Mouse (Mus musculus): ENCODE data around the gene Ushbp1.
"Not testable (repeated sequence)": the region's sequence is repeated elsewhere in the genome, so short reads cannot be mapped to it uniquely, and the experiment has no call there.

Ushbp1 gene

DNA sequence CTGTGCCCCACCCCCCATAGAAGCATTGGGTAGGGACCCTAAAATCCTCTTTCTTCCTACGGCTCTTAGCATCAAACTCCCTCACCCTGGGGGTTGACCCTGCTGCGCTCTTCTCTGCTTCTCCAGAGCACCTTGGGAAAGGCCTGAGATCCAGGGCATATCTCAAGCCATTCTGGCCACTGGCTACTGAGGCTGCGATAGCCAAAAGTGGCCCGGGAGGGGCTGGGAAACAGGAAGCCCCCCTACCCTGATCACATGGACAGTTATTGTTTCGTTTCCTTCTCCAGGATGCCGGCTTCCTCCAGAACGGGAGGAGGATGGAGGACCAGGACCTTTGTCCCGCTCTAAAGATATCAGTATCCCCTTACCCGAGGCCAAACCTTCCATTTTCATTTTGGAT is at the start of gene Ushbp1:
TSS of gene Ushbp1 (minus strand) at position 174 of the 400 bp plus-strand sequence.
- in situ Hi-C loops (cut with MboI, MseI) = loop anchor here (5.0 kb wide), 1 partner anchor 858 kb away; the partner anchor contains the start of gene Ell

- in situ Hi-C loops (cut with MboI, MseI) = no loop called here
These were observed 49.5 kb upstream of the Ushbp1 start for GRCm38 (mm10) chr8:71445096-71445495.

DNA sequence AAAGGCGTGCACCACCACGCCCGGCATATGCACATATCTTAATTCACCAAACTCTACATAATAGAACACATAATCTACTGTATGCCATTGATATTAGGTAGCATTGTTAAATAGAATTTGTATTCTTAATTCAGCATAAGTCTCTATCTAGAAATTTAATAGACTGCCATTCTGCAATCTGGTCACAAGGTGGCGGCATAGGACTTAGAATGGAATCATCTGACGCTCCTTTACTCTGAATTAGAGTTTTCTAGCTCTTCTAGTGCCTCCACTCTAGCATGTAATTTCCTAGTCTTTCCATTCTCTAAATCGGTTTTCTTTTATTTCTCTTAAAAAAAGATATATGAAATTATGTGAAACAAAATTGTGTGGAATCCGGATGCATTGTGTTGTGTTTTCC is 45.8 kb upstream of the Ushbp1 start:
- in situ Hi-C loops (cut with MboI, MseI) = loop anchor here (5.0 kb wide), 1 partner anchor 81 kb away; no protein-coding TSS in a partner anchor

- in situ Hi-C loops (cut with MboI, MseI) = no loop called here
These were observed 41.4 kb upstream of the Ushbp1 start for GRCm38 (mm10) chr8:71437041-71437440.

GRCm38 (mm10) chr8:71432935-71433334 is 37.3 kb upstream of the Ushbp1 start:
- in situ Hi-C loops (cut with MboI, MseI) = not testable (repeated sequence)

DNA sequence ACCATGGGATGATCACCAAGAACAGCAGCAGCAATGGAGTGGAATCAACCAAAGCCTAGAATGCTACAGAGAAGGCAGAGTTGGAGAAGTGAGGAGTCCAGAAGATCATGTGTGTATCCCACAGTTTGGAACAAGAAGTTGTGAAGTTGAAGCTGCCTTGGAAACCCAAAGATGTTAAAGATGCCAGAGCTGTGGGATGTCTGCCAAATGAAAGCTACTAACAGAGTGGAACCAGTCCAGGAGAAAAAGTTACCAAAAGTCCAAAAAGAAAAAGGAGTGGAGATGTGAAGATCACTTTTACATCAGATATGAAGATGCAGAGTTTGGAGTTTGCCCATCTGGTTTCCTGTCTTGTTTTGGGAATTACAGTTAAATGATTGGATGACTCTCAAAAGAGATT is 26.5 kb upstream of the Ushbp1 start:
- in situ Hi-C loops (cut with MboI, MseI) = loop anchor here (10.0 kb wide), 1 partner anchor 437 kb away; no protein-coding TSS in a partner anchor

GRCm38 (mm10) chr8:71411535-71412273 is 16.1 kb upstream of the Ushbp1 start:
- in situ Hi-C loops (cut with MboI, MseI) = no loop called here

DNA sequence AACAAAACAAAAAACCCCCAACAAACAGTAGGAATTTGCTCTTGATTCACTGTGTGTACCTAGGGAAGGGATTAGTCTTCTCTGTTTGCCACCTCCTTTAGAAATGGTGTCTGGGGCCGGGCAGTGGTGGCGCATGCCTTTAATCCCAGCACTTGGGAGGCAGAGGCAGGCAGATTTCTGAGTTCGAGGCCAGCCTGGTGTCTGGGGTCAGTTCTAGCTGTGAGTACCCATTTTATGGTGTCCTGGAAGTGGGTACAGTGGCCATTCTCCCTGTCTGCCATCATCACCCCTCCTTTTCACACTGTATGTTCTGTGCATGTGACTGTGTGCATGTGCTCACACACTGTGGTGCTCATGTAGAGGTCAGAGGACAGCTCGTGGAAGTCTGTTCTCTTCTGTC is 12.6 kb upstream of the Ushbp1 start:
- in situ Hi-C loops (cut with MboI, MseI) = loop anchor here (5.0 kb wide), 1 partner anchor 36 kb away; the partner anchor contains the start of gene Ocel1

GRCm38 (mm10) chr8:71407441-71407840 is 11.8 kb upstream of the Ushbp1 start:
- in situ Hi-C loops (cut with MboI, MseI) = loop anchor here (5.0 kb wide), 1 partner anchor 35 kb away; the partner anchor contains the start of gene Ocel1

GRCm38 (mm10) chr8:71406099-71407015 is 10.8 kb upstream of the Ushbp1 start:
- in situ Hi-C loops (cut with MboI, MseI) = loop anchor here (5.0 kb wide), 1 partner anchor 34 kb away; the partner anchor contains the start of gene Ocel1

DNA sequence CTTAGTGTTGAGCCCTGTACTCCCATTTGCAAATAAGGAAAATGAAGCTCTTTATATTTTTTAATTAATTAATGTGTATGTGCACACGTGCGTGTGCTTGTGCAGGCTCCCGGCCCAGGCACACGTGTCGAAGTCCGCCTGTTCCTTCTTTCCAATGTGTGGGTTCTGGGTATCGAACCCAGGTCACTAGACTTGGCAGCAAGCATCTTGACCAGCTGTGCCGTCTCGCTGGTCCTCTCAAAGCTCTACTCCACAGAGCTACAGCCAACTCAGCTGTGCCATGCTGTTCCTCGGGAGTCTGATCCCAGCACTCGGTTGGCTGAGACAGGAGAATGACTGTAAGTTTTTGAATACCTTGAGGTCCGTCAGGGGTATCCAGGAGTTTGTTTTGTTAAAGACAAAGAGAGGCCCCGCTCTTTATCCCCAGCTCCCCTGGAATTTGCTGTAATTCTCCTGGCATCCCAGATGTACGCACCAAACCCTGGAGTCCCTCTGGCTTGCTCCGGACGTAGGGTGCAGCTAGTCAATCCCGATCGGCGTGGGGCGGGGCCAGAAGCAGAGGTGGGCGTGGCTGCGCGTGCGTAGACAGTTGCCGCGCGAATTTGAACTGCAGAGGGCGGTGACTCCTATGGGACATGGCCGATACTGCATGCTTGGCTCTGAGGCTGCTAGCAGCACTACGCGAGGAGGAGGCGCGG is 9.9 kb upstream of the Ushbp1 start, which contains the start of gene Ankle1:
TSS of gene Ankle1 (plus strand) at position 610 of the 698 bp plus-strand sequence.
- in situ Hi-C loops (cut with MboI, MseI) = loop anchor here (5.0 kb wide), 1 partner anchor 33 kb away; the partner anchor contains the start of gene Ocel1

DNA sequence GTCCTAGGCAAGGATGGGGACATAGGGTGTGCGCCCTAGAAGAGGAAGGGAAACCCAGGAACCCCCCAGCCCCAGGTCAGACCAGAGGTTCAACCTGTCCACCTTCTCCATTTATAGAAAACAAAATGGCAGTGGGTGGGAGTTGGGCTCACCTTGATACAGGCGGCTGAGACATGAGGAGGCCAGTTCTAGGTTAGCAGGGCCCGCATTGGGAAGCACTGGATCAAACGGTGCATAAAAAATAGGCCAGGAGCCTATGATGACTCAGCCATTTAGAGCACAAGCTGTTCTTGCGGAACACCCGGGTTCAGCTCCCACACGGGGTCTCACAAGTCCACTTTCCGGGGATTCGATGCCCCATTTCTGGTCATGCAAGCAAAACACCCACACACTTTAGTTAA is 9.3 kb upstream of the Ushbp1 start:
- in situ Hi-C loops (cut with MboI, MseI) = loop anchor here (5.0 kb wide), 1 partner anchor 33 kb away; the partner anchor contains the start of gene Ocel1

- in situ Hi-C loops (cut with MboI, MseI) = no loop called here
These were observed 8.4 kb upstream of the Ushbp1 start for GRCm38 (mm10) chr8:71404011-71404410.

DNA sequence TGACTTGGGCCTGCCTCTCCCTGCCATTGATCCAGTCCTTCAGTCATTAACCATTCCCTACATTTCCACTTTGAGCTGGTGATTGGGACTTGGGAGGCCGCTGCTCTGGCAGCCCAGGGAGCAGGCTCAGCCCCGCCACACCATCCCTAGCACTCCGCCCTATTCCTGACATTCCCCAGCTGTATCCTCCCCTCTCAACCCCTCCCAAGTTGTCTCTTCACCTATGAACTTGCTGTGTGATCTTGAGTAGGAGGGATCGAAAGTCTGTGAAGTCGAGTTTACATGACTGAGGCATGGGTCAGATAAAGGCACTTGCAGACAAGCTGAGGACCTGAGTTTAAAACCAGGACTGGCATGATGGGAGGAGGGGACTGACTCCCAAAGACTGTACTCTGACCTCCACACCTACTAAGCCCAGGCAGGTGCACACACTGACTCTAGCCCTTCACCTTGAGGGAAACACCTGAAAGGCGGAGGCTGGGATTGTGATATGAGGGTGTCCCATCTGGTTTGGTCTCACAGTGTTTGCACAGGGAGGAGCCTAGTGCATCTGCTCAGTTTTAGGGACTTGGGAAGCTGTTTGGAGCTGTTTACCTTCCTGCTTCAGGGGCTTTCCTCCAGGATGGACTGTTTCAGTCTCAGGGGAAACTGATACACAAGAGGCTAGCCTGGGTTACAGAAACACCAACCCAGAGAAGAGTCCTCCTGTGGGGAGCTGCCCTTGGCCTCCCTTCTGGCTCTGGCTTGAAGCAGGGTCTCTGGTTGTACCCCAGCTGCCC is 7.7 kb upstream of the Ushbp1 start:
- in situ Hi-C loops (cut with MboI, MseI) = no loop called here

DNA sequence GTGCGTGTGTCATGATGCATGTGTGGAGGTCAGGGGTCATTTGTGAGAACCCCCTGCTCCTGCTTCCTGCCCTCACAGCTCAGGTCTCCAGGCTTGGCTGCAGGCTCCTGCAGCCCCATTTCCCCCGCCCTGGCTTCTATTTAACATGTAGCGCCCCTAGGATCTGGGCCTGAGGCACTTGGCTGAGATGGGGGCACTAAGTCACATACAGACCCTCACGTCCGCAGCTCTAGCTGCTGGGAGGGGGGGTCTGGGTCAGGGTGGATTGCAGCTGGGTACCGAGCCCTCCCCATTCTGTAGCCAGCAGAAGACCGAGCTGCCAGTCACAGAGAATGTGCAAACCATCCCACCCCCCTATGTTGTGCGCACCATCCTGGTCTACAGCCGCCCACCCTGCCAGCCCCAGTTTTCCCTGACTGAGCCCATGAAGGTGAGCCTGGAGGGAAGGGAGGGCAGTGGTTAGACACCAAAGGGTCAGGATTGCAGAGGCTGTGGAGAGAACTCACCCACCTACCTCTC is 6.9 kb upstream of the Ushbp1 start:
- in situ Hi-C loops (cut with MboI, MseI) = no loop called here

- in situ Hi-C loops (cut with MboI, MseI) = no loop called here
These were observed 5.9 kb upstream of the Ushbp1 start for GRCm38 (mm10) chr8:71401454-71401853.

DNA sequence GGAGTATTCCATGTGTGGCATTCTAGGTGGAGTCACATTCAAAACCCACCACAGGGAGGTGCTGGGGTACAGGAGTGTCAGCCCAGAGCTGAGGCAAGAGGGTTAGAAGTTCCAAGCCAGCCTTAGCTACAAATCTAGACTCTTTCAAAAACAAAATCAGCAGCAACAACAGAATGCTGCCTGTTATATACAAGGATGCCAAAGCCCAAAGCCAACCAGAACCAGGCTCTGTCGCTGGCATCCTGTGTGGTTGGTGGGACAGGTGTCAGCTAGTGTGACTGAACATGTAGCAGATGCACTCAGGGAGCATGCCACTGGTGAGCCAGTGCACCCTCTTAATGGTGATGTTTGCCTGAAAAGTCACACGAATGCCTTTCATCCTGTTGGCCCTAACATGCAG is 5.2 kb upstream of the Ushbp1 start:
- in situ Hi-C loops (cut with MboI, MseI) = no loop called here

DNA sequence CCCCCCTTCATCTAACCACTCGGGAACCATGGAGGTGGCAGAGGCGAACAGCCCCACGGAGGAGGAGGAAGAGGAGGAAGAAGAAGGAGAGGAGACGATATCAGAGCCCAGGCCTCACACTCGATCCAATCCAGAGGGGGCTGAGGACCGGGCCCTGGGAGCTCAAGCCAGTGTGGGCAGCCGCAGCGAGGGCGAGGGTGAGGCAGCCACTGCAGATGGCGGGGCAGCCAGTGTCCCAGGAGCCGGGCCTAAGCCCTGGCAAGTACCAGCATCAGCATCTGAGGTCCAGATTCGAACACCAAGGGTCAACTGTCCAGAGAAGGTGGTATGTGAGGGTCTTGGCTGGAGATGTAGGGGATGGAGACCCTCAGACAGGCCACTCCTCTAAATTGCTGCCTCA is 2.1 kb upstream of the Ushbp1 start:
- in situ Hi-C loops (cut with MboI, MseI) = loop anchor here (5.0 kb wide), 1 partner anchor 860 kb away; the partner anchor contains the start of gene Ell

DNA sequence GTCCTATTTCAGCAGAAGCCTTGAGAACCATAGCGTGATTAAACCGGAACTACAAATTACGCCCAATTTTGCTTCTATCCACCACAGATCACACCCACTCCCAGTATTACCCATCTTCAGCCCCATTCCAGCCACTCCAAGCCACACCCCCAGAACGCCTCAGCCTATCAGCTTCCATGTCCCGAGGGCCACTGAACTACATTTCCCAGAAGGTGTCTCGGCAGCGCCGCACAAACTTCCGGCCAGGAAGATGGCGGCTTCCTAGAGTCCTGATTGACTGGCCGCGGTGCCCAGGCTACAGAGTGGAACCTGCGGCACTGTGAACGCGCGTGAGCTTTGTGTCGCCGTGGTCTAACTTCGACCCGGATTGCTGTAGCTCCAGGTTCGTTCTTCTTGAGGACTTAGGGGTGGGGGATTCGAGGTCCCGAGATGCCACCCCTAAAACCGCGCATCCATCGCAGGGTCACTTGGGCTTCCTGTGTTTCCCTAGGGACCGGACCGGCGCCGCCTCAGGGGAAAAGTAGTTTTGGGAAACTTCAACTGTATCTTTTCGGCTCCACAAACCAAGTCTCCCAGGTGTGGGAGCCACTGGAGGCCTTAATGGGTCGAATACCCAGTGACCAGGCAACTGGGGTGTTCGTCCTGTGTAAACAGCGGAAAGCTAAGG is 1.2 kb upstream of the Ushbp1 start, which contains the start of gene Babam1:
TSS of gene Babam1 (plus strand) at position 223 of the 667 bp plus-strand sequence.
- in situ Hi-C loops (cut with MboI, MseI) = loop anchor here (5.0 kb wide), 1 partner anchor 859 kb away; the partner anchor contains the start of gene Ell

All from T-helper 1 cell (primary cell).